Mouse (Mus musculus): ENCODE measurements around the gene Nipa2. TPM values are rescaled to one million over a fixed set of nuclear protein-coding genes. Genes with fewer than 3 reads are reported as not detected.
A peak's percentile ranks its signal among the peaks of the same experiment; 100 is the strongest.

Gene Nipa2
- polyA plus RNA-seq, 1 experiment from 2014 or later, result 49.1 TPM

GRCm38 (mm10) chr7:55983107-55983506 lies 20.8 kb upstream of the Nipa2 start:
- ATAC-seq (ENCODE audit: low FRiP score) (no peak), DNase-seq (ENCODE audit: low spot score) (no peak)
- Histone ChIP-seq H3K4me3 (replicated peaks; ENCODE audit: low read length) (no peak overlapping the region), H3K9ac (no peak overlapping the region), H3K4me2 (replicated peaks) (no peak overlapping the region), H3K27me3 (ENCODE audit: control insufficient read depth, insufficient read depth, low read length) (no peaks in the 10 kb centered on the region), H3K27ac (no peak overlapping the region), H3K36me3 (replicated peaks; ENCODE audit: control insufficient read depth, insufficient read depth) (peaks cover 45% of the 10 kb centered on the region), H3K4me1 (replicated peaks; ENCODE audit: control insufficient read depth, insufficient read depth, low read length) (no peaks in the 10 kb centered on the region), H3K9me3 (ENCODE audit: control insufficient read depth, low read length) (no peaks in the 10 kb centered on the region)
- 94% methylated on average over 5 of the region's 5 CpGs for WGBS

GRCm38 (mm10) chr7:55982010-55982700 lies 19.9 kb upstream of the Nipa2 start:
- Histone ChIP-seq H3K9ac (no peak overlapping the region), H3K36me3 (replicated peaks; ENCODE audit: control insufficient read depth, insufficient read depth) (peaks cover 45% of the 10 kb centered on the region), H3K4me3 (replicated peaks; ENCODE audit: low read length) (no peak overlapping the region), H3K4me1 (replicated peaks; ENCODE audit: control insufficient read depth, insufficient read depth, low read length) (no peaks in the 10 kb centered on the region), H3K4me2 (replicated peaks) (no peak overlapping the region), H3K9me3 (ENCODE audit: control insufficient read depth, low read length) (no peaks in the 10 kb centered on the region), H3K27me3 (ENCODE audit: control insufficient read depth, insufficient read depth, low read length) (no peaks in the 10 kb centered on the region), H3K27ac (no peak overlapping the region)
- ATAC-seq (ENCODE audit: low FRiP score) (no peak), DNase-seq (ENCODE audit: low spot score) (no peak)
- 92% methylated on average over 10 of the region's 10 CpGs for WGBS

GRCm38 (mm10) chr7:55981511-55981910 lies 19.2 kb upstream of the Nipa2 start:
- Histone ChIP-seq H3K27me3 (ENCODE audit: control insufficient read depth, insufficient read depth, low read length) (no peaks in the 10 kb centered on the region), H3K4me3 (replicated peaks; ENCODE audit: low read length) (no peak overlapping the region), H3K36me3 (replicated peaks; ENCODE audit: control insufficient read depth, insufficient read depth) (peaks cover 47% of the 10 kb centered on the region), H3K9ac (no peak overlapping the region), H3K27ac (no peak overlapping the region), H3K4me1 (replicated peaks; ENCODE audit: control insufficient read depth, insufficient read depth, low read length) (no peaks in the 10 kb centered on the region), H3K9me3 (ENCODE audit: control insufficient read depth, low read length) (no peaks in the 10 kb centered on the region), H3K4me2 (replicated peaks) (no peak overlapping the region)
- WGBS, result 95% methylated on average over 2 of the region's 2 CpGs
- DNase-seq (ENCODE audit: low spot score) (no peak), ATAC-seq (ENCODE audit: low FRiP score) (no peak)

- Histone ChIP-seq H3K27me3 (ENCODE audit: control insufficient read depth, insufficient read depth, low read length) (no peaks in the 10 kb centered on the region), H3K27ac (no peak overlapping the region), H3K9me3 (ENCODE audit: control insufficient read depth, low read length) (no peaks in the 10 kb centered on the region), H3K4me2 (replicated peaks) (no peak overlapping the region), H3K9ac (no peak overlapping the region), H3K4me3 (replicated peaks; ENCODE audit: low read length) (no peak overlapping the region), H3K36me3 (replicated peaks; ENCODE audit: control insufficient read depth, insufficient read depth) (peaks cover 28% of the 10 kb centered on the region), H3K4me1 (replicated peaks; ENCODE audit: control insufficient read depth, insufficient read depth, low read length) (no peaks in the 10 kb centered on the region)
- no peak for DNase-seq (ENCODE audit: low spot score)
- no peak for ATAC-seq (ENCODE audit: low FRiP score)
- 96% methylated on average over 2 of the region's 2 CpGs for WGBS
Observed at GRCm38 (mm10) chr7:55974429-55974828, 12.2 kb upstream of the Nipa2 start.

GRCm38 (mm10) chr7:55969415-55969814 lies 7.1 kb upstream of the Nipa2 start:
- Histone ChIP-seq H3K27ac (no peak overlapping the region), H3K9me3 (ENCODE audit: control insufficient read depth, low read length) (no peaks in the 10 kb centered on the region), H3K27me3 (ENCODE audit: control insufficient read depth, insufficient read depth, low read length) (no peaks in the 10 kb centered on the region), H3K4me3 (replicated peaks; ENCODE audit: low read length) (no peak overlapping the region), H3K4me1 (replicated peaks; ENCODE audit: control insufficient read depth, insufficient read depth, low read length) (no peaks in the 10 kb centered on the region), H3K9ac (no peak overlapping the region), H3K4me2 (replicated peaks) (no peak overlapping the region), H3K36me3 (replicated peaks; ENCODE audit: control insufficient read depth, insufficient read depth) (0 out of 2 replicates have a peak, but pooled peaks cover 7% of the 10 kb centered on the region)
- ATAC-seq (ENCODE audit: low FRiP score) (no peak), DNase-seq (ENCODE audit: low spot score) (no peak)
- 74% methylated on average over 1 of the region's 1 CpGs for WGBS

- Histone ChIP-seq H3K27me3 (ENCODE audit: control insufficient read depth, insufficient read depth, low read length) (no peaks in the 10 kb centered on the region), H3K4me2 (replicated peaks) (peak overlapping the region; percentile 24), H3K4me1 (replicated peaks; ENCODE audit: control insufficient read depth, insufficient read depth, low read length) (peaks cover under 1% of the 10 kb centered on the region), H3K9me3 (ENCODE audit: control insufficient read depth, low read length) (no peaks in the 10 kb centered on the region), H3K4me3 (replicated peaks; ENCODE audit: low read length) (no peak overlapping the region), H3K36me3 (replicated peaks; ENCODE audit: control insufficient read depth, insufficient read depth) (no peaks in the 10 kb centered on the region), H3K9ac (no peak overlapping the region), H3K27ac (no peak overlapping the region)
- WGBS, result 39% methylated on average over 16 of the region's 16 CpGs
- DNase-seq (ENCODE audit: low spot score) (no peak), ATAC-seq (ENCODE audit: low FRiP score) (no peak)
Observed at GRCm38 (mm10) chr7:55968258-55968901, 6.1 kb upstream of the Nipa2 start.

- Histone ChIP-seq H3K4me2 (replicated peaks) (no peak overlapping the region), H3K27me3 (ENCODE audit: control insufficient read depth, insufficient read depth, low read length) (no peaks in the 10 kb centered on the region), H3K36me3 (replicated peaks; ENCODE audit: control insufficient read depth, insufficient read depth) (no peaks in the 10 kb centered on the region), H3K4me1 (replicated peaks; ENCODE audit: control insufficient read depth, insufficient read depth, low read length) (peaks cover 7% of the 10 kb centered on the region), H3K27ac (no peak overlapping the region), H3K4me3 (replicated peaks; ENCODE audit: low read length) (no peak overlapping the region), H3K9ac (no peak overlapping the region), H3K9me3 (ENCODE audit: control insufficient read depth, low read length) (no peaks in the 10 kb centered on the region)
- DNase-seq (ENCODE audit: low spot score) (no peak), ATAC-seq (ENCODE audit: low FRiP score) (no peak)
- 25% methylated on average over 3 of the region's 3 CpGs for WGBS
Observed at GRCm38 (mm10) chr7:55966866-55967460, 4.7 kb upstream of the Nipa2 start.

- Histone ChIP-seq H3K36me3 (replicated peaks; ENCODE audit: control insufficient read depth, insufficient read depth) (0 out of 2 replicates have a peak, but pooled peaks cover 7% of the 10 kb centered on the region), H3K9me3 (ENCODE audit: control insufficient read depth, low read length) (no peaks in the 10 kb centered on the region), H3K4me2 (replicated peaks) (no peak overlapping the region), H3K27ac (no peak overlapping the region), H3K9ac (no peak overlapping the region), H3K27me3 (ENCODE audit: control insufficient read depth, insufficient read depth, low read length) (no peaks in the 10 kb centered on the region), H3K4me1 (replicated peaks; ENCODE audit: control insufficient read depth, insufficient read depth, low read length) (peaks cover 19% of the 10 kb centered on the region), H3K4me3 (replicated peaks; ENCODE audit: low read length) (no peak overlapping the region)
- 96% methylated on average over 1 of the region's 1 CpGs for WGBS
- DNase-seq (ENCODE audit: low spot score), result no peak
- no peak for ATAC-seq (ENCODE audit: low FRiP score)
Observed at GRCm38 (mm10) chr7:55960506-55960905, 1.8 kb downstream of the Nipa2 start.

- no peaks in the 10 kb centered on the region for H3K9me3 ChIP-seq (ENCODE audit: control insufficient read depth, low read length)
- ATAC-seq (ENCODE audit: low FRiP score) (no peak), DNase-seq (ENCODE audit: low spot score) (no peak)
- no peak overlapping the region for H3K9ac ChIP-seq
- H3K4me2 ChIP-seq (replicated peaks), result no peak overlapping the region
- H3K27me3 ChIP-seq (ENCODE audit: control insufficient read depth, insufficient read depth, low read length), result no peaks in the 10 kb centered on the region
- H3K4me1 ChIP-seq (replicated peaks; ENCODE audit: control insufficient read depth, insufficient read depth, low read length), result peaks cover 19% of the 10 kb centered on the region
- no peak overlapping the region for H3K27ac ChIP-seq
- no peak overlapping the region for H3K4me3 ChIP-seq (replicated peaks; ENCODE audit: low read length)
- H3K36me3 ChIP-seq (replicated peaks; ENCODE audit: control insufficient read depth, insufficient read depth), result 0 out of 2 replicates have a peak, but pooled peaks cover 7% of the 10 kb centered on the region
- 99% methylated on average over 3 of the region's 3 CpGs for WGBS
Observed at GRCm38 (mm10) chr7:55959801-55960200, 2.5 kb downstream of the Nipa2 start.
